Mouse (Mus musculus) intestine, embryonic 16.5 days (tissue): ENCODE measurements at regions not wholly inside any gene's neighbourhood (a gene's known extent, or its start where the extent isn't known, plus 50 kb on each side); places are given as distances from the start of the nearest gene placed in this dataset.

Experiments used
- ATAC-seq: fragments of 200-750 bp; cut with Nextera tagmentation; 2 replicates; pipeline ENCODE4 v1.8.0; 2017; ENCODE audit warnings: moderate TSS enrichment, moderate library complexity
- H3K27ac ChIP-seq: fragments of 300-500 bp; sonication (generic); 2 replicates; pipeline ENCODE4 v1.5.1; 2014; ENCODE audit warnings: mild to moderate bottlenecking, low read length
- H3K27me3 ChIP-seq: fragments of 300-500 bp; sonication (generic); replicated peaks from 2 replicates; pipeline ENCODE4 v1.6.1; 2014; ENCODE audit warnings: low read length, control low read depth, mixed read lengths; ENCODE audit not compliant: control insufficient read depth, insufficient read depth
- H3K36me3 ChIP-seq: fragments of 300-500 bp; sonication (generic); 2 replicates; pipeline ENCODE4 v1.6.1; 2014; ENCODE audit warnings: low read length, control low read depth; ENCODE audit not compliant: control insufficient read depth, insufficient read depth
- H3K4me1 ChIP-seq: fragments of 300-500 bp; sonication (generic); 2 replicates; pipeline ENCODE4 v1.6.1; 2014; ENCODE audit warnings: low read length, control low read depth, mixed read lengths; ENCODE audit not compliant: control insufficient read depth, insufficient read depth
- H3K4me2 ChIP-seq: fragments of 300-500 bp; sonication (generic); 2 replicates; pipeline ENCODE4 v1.6.1; 2014; ENCODE audit warnings: low read depth, low read length, control low read depth
- H3K4me3 ChIP-seq: fragments of 300-500 bp; sonication (generic); 2 replicates; pipeline ENCODE4 v1.5.1; 2014; ENCODE audit warnings: mild to moderate bottlenecking, low read length
- H3K9ac ChIP-seq: fragments of 300-500 bp; sonication (generic); 2 replicates; pipeline ENCODE4 v1.6.1; 2014; ENCODE audit warnings: low read depth, low read length
- H3K9me3 ChIP-seq: fragments of 300-500 bp; sonication (generic); 2 replicates; pipeline ENCODE4 v1.6.1; 2016; ENCODE audit warnings: low read length, control low read depth; ENCODE audit not compliant: control insufficient read depth
- WGBS: fragments of 180-500 bp; shearing (Covaris S2); extraction: QIAGEN DNeasy Blood & Tissue Kit; methylation state at CpG from one replicate; pipeline ENCODE4 v1.1.7; 2014; 5-methylcytosine and 5-hydroxymethylcytosine counted together

GRCm38 (mm10) chr8:125619336-125619906, 49.8 kb upstream of the Sipa1l2 start:
- peak; percentile 77 for ATAC-seq
- WGBS, result 19% methylated on average over 12 of the region's 12 CpGs
- Histone ChIP-seq H3K36me3 (no peaks in the 10 kb centered on the region), H3K9ac (no peak overlapping the region), H3K27ac (peak overlapping the region; percentile 29; the same call in 1 of the 2 replicates), H3K9me3 (no peaks in the 10 kb centered on the region), H3K27me3 (no peaks in the 10 kb centered on the region), H3K4me1 (peaks cover 11% of the 10 kb centered on the region), H3K4me2 (peak overlapping the region; percentile 38), H3K4me3 (no peak overlapping the region; the same call in 1 of the 2 replicates)
